Mouse (Mus musculus) cerebellum, adult 8-10 months (tissue): ENCODE data around the gene Ide.

ENCODE experiments used
- DNase-seq: peaks from one replicate; pipeline ENCODE4 v3.0.0; 2022

Gene Ide

GRCm38 (mm10) chr19:37337752-37338151, at the start of gene Ide:
TSS of gene Ide (minus strand) at chr19:37337852.
- DNase-seq: no peak

GRCm38 (mm10) chr19:37386126-37386525, 48.5 kb upstream of the Ide start:
- no peak for DNase-seq

GRCm38 (mm10) chr19:37378816-37379215, 41.2 kb upstream of the Ide start:
- no peak for DNase-seq

GRCm38 (mm10) chr19:37377404-37377990, 39.8 kb upstream of the Ide start:
- DNase-seq: no peak

GRCm38 (mm10) chr19:37376841-37377240, 39.2 kb upstream of the Ide start:
- no peak for DNase-seq

- peak; percentile 97 for DNase-seq
These were observed 38.3 kb upstream of the Ide start, which contains the start of gene Kif11 for GRCm38 (mm10) chr19:37375755-37376615. TSS of gene Kif11 (plus strand) at chr19:37376403.

- no peak for DNase-seq
These were observed 37.5 kb upstream of the Ide start for GRCm38 (mm10) chr19:37374941-37375754.

GRCm38 (mm10) chr19:37370356-37370755, 32.7 kb upstream of the Ide start:
- no peak for DNase-seq

- DNase-seq: no peak
These were observed 32.3 kb upstream of the Ide start for GRCm38 (mm10) chr19:37369921-37370320.

GRCm38 (mm10) chr19:37368990-37369389, 31.3 kb upstream of the Ide start:
- DNase-seq: no peak

GRCm38 (mm10) chr19:37363128-37363939, 25.7 kb upstream of the Ide start:
- no peak for DNase-seq

- DNase-seq: no peak
These were observed 24.9 kb upstream of the Ide start for GRCm38 (mm10) chr19:37362545-37362944.

GRCm38 (mm10) chr19:37360044-37360443, 22.4 kb upstream of the Ide start:
- no peak for DNase-seq

GRCm38 (mm10) chr19:37353331-37353730, 15.7 kb upstream of the Ide start:
- DNase-seq: no peak

- DNase-seq: no peak
These were observed 15.1 kb upstream of the Ide start for GRCm38 (mm10) chr19:37352756-37353155.

GRCm38 (mm10) chr19:37348952-37349351, 11.3 kb upstream of the Ide start:
- no peak for DNase-seq

- no peak for DNase-seq
These were observed 10.7 kb upstream of the Ide start for GRCm38 (mm10) chr19:37348331-37348730.

- DNase-seq: no peak
These were observed 8.6 kb upstream of the Ide start for GRCm38 (mm10) chr19:37346258-37346657.

GRCm38 (mm10) chr19:37343899-37344298, 6.2 kb upstream of the Ide start:
- no peak for DNase-seq

- DNase-seq: no peak
These were observed 3.3 kb upstream of the Ide start for GRCm38 (mm10) chr19:37340931-37341330.

- no peak for DNase-seq
These were observed 2.8 kb upstream of the Ide start for GRCm38 (mm10) chr19:37340495-37340894.

- no peak for DNase-seq
These were observed 2.3 kb downstream of the Ide start for GRCm38 (mm10) chr19:37335392-37335791.

- no peak for DNase-seq
These were observed 4.3 kb downstream of the Ide start for GRCm38 (mm10) chr19:37333357-37333756.
